Mouse (Mus musculus) urinary bladder, postnatal 10 days (tissue): ENCODE results near the gene 9530068E07Rik.

Experiments used
- DNase-seq: peaks from one replicate; pipeline ENCODE4 v3.0.0; 2022; ENCODE audit warnings: low spot score

Gene 9530068E07Rik

DNA sequence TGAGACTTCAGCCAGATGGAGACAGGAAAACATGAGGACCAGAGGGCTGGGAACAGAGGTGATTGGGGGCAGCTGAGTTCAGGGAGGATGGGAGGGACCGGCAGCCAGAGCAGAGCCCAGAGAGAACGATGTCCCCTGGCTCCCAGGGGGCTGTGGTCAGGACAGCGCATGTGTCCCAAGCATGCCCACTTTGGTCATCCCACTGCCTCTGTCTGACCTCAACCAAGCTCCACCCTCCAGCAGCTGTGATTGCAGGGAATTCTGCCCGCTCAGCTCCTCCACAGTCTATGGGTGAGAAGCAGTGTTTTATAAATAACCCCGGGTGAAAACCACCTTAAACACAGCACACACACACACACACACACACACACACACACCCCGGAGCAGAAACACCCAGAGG, 33.2 kb downstream of the 9530068E07Rik start:
- DNase-seq = no peak

DNA sequence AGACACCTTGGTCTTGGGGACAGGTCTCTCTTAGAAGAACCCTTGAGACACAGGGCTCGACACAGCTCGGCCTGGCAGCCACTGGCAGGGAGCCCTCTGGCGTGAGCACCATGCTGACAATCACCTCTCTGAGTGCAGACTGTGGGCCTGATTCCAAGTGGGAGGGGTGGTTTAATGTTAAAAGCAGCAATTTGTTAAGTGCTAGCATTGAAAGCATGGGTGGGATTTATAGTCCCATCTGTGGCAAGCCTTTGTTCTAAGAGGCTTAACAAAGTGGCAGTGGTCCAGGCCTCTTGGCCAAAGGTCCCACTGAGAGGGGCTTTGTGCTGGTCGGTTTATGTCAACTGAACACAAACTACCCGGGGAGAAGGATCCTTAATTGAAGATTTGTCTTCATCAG, 35.4 kb downstream of the 9530068E07Rik start:
- DNase-seq = no peak

DNA sequence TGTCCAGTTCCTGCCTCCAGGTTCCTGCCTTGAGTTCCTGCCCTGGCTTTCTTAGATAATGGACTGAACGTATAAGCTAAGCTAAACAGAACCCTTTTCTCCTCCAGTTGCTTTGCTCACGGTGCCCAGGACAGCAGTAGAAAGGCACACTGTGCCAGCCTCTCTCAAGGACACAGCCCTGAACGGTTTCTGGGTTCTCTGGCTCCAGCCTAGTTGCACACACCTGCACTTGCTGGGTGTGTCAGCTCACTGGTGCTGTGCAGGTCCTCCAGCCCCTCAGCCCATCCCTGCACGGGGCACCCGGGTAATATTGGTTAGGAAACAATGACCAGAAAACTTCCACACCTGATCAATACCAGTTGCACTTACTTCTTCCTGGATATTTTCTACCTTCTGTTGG, 35.9 kb downstream of the 9530068E07Rik start:
- DNase-seq = no peak

DNA sequence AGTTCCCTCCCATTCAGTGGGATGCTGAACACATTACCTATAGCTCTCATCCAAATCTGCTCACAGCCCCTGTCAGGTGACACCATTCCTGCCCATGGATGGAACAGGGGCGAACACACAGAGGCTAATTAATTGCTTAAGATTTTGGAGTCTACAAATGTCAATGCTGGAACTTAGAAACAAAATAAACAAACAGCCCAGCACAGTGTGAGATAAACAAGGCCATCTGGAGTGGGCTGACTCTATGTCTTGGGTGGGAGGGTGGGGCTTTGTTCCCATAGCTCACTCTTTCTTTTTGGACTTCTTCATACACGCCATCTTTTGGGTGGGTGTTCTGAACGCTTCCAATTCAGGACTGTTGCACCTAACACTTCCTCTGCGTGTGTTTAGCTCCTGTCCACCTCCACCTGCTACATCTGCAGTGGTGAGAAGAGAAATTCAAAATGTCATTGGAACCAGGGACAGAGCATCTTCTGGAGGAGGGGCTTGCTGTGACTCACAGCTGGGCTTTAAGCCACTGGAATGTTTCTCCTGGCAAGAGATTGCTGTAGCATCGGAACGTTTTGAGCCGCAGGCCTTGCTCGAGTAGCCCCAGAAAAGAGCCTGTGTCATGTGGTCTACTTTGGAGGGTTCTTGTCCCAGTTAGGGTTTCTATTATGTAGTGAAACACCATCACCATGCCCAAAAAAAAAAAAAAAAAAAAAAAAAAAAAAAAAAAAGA, 37.0 kb downstream of the 9530068E07Rik start:
- no peak for DNase-seq

DNA sequence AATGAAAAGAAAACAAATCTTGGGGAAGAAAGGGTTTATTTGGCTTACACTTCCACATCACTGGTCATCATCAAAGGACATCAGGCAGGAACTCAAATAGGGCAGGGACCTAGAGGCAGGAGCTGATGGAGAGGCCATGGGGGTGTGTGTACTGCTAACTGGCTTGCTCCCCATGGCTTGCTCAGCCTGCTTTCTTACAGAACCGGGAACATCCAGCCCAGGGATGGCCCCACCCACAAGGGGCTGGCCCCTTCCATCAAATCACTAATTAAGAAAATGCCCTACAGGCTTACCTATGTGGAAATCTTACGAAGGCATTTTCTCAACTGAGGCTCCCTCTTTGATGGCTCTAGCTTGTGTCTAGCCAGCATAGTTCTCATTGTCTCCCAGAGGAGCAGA, 37.6 kb downstream of the 9530068E07Rik start:
- DNase-seq = no peak

DNA sequence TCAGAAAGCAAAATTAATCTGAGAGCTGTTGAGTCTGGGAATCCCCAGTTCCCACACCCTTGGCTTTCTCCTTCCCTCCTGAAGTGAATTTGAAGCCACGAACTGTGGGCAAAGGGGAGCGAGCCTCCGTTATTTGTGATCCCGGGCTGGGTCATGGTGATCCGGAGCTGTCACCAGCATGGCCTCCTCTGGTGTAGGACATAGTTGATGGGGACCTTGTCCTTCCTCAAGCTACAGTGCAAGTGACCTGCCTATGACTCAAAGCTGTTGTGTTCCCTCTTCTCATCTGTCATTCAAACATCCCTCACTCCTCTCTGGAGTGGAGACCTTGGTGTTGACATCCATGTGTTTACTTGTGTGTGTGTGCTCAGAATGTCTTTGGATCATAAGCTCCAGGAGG, 39.2 kb downstream of the 9530068E07Rik start:
- DNase-seq = no peak

DNA sequence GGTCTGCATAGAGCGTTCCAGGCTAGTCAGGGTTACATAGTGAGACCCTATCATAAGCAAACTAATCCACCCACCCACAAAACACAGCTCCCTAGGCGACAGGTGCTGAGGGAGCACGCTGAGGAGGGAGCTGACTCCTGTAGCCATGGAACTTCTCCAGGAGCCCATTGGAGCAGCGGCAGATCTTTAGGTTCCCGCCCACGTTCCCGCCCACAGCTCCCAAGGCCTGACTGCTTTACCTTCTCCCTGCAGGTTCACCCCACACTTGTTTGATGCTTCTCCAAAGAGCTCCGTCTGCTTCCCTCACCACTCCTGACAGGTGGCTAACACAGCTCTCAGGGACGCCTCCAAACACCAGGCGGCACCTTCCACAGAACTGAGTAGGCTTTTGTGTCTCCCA, 40.9 kb downstream of the 9530068E07Rik start:
- DNase-seq = no peak

DNA sequence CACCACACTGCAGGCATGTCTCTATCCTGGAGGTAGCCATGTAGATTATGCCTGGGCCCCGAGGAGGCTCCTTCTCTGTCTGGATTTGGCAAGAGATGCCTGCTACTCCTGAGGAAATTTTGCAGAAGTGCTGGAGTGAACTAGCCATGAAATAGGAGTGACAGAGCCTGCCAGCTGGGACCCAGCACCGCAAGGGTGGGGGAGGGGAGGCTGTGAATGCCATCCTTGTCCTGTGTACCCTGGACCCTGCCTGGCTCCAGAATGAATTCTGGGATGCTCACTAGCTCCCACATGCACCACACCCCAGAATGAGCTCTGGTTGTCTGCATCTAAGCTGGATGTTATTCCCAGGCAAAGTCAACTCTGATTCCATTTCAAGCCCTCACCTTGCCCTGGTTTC, 44.9 kb downstream of the 9530068E07Rik start:
- DNase-seq = no peak

DNA sequence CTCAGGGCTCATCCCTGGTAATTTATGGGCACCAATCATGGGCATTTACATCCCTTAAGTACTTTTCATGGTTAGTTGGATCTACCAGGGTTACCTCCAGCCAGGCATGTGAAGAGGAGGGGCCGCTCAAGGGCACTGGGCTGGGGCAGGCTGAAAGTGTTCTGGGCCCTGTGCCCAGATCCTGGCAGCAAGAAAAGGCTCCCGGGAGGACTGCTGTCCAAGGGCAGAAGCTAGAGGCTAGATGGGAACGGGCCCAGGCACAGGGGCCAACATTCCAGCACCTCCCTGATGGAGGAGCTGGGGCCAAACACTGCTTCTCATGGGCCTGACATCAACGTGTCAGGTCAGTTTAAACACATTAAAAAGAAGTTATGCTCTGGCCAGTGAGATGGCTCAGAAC, 51.0 kb downstream of the 9530068E07Rik start:
- no peak for DNase-seq

DNA sequence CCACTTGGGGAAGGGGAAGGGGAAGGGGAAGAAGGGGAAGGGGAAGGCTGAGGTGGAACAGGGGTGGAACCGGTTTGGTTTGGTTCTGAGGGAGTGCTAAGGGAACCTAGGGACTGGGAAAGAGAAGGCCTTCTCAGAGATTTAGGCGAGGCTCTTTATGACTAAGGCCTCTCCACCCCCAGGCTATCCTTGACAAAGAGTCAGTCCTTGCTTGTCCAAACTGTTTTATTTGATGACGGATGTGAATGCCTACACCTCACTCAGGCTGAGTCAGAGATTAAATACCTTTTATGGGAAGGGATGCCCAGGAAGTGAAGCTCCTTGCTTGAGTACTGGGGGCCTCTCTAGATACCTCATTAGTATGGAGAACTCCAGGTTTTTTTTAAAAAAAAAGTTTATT, 52.8 kb downstream of the 9530068E07Rik start:
- DNase-seq = no peak

DNA sequence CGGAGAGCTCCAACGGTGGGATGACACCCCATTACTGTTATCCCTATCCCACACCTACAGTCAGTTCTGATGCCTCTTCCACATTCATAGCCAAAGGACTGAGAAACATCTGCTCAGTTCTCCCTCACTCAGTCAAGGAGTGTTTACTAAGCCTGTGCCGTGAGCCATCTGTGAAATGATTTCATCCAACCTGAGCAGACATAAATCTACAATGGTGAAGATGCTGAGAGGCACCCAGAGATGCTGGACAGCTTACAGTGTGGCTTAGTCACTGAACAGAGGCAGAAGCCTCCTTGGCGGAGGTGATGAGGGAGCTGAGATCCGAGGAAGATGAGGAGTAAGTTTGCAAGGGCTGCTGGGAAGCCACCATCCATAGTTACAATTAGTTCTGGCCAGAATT, 62.1 kb downstream of the 9530068E07Rik start:
- no peak for DNase-seq
